In the genomic region with DNA sequence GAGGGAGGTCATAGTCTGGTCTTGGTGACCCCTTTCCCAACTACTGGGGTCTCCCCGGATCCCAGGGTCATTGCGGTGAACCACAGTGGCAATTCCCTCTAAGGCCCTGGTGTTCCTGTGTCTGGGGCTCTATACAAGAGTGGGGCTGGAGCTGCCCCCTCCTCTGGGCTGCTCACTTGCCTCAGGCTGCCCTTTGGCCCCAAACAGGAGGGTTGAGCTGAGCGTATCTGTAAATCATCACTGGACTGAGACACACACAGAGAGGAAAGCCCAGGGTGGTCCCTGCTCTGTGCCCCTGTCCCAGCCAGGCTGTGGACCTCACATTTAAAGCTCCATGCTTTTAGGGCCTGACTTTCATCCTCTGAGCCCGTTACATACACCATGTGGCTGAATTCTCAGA, we compare ENCODE assay signal across 36 mouse cellular contexts. TPM values are rescaled to one million over a fixed set of nuclear protein-coding genes. Genes with fewer than 3 reads are reported as not detected.
DNase-seq lines count a peak whose midpoint lies in the region; ATAC-seq lines count a peak whose summit lies in the region.
"Had no signal": no experiment of that assay in that cellular context is flagged by ENCODE, and none has a peak within 500 bp of the region (broad histone marks: within the 10 kb centered on the region; RNA-seq: fewer than 3 reads in every experiment).

No protein-coding gene starts in this region.

- no peak overlapping the region for H3K4me2 ChIP-seq in liver, embryonic 12.5 days
- H3K4me2 ChIP-seq: forebrain, embryonic 13.5 days; hindbrain, embryonic 14.5 days; limb, embryonic 12.5 days; midbrain, embryonic 15.5 days; neural tube, embryonic 15.5 days; stomach, embryonic 15.5 days had no signal

- peak; percentile 70 for DNase-seq in heart, adult 11 months
- no peak for DNase-seq in heart, postnatal 36 days
- DNase-seq in kidney, postnatal 14 days: peak; percentile 29
- DNase-seq in yolk sac, embryonic 10.5 days (ENCODE audit: low spot score): peak; percentile 76
- no peak for DNase-seq in urinary bladder, adult 2 months (ENCODE audit: low spot score)
- DNase-seq in layer of hippocampus, adult 9-10 months (ENCODE audit: low spot score): no peak
- no peak for DNase-seq in heart, postnatal 4 days
- DNase-seq: adrenal gland, adult 8-10 months; cerebellum, adult 2 months; cerebellum, postnatal 14 days; gastrocnemius, postnatal 14 days; right cerebral cortex, postnatal 25 days; thymus, postnatal 14 days had no signal

- peaks cover 12% of the 10 kb centered on the region for H3K27me3 ChIP-seq in liver, embryonic 12.5 days (replicated peaks)
- H3K27me3 ChIP-seq: midbrain, embryonic 15.5 days had no signal

- no peak overlapping the region for H3K9ac ChIP-seq in liver, embryonic 12.5 days
- H3K9ac ChIP-seq: forebrain, embryonic 13.5 days; hindbrain, embryonic 14.5 days; limb, embryonic 12.5 days; liver, embryonic 14.5 days; midbrain, embryonic 15.5 days; neural tube, embryonic 15.5 days; stomach, embryonic 15.5 days had no signal

- intact Hi-C loops in heart, postnatal 36 days (cut with DNase I): loop anchor here (10.0 kb wide), 1 partner anchor 357 kb away; no protein-coding TSS in a partner anchor

- no peaks in the 10 kb centered on the region for H3K9me3 ChIP-seq in liver, embryonic 12.5 days (replicated peaks)
- H3K9me3 ChIP-seq: forebrain, embryonic 13.5 days; heart, embryonic 10.5 days; limb, embryonic 12.5 days; midbrain, embryonic 15.5 days; neural tube, embryonic 15.5 days; stomach, embryonic 15.5 days had no signal

- H3K4me3 ChIP-seq in liver, embryonic 12.5 days: no peak overlapping the region
- H3K4me3 ChIP-seq: forebrain, embryonic 13.5 days; heart, embryonic 10.5 days; limb, embryonic 12.5 days; midbrain, embryonic 15.5 days; neural tube, embryonic 15.5 days; stomach, embryonic 15.5 days had no signal

- H3K36me3 ChIP-seq in liver, embryonic 12.5 days: no peaks in the 10 kb centered on the region
- H3K36me3 ChIP-seq: heart, embryonic 10.5 days; limb, embryonic 12.5 days; midbrain, embryonic 15.5 days; neural tube, embryonic 15.5 days; stomach, embryonic 15.5 days had no signal

- peak; percentile 33; the same call in 1 of the 2 replicates for ATAC-seq in liver, embryonic 12.5 days
- ATAC-seq: activated CD4-positive, CD25-positive, alpha-beta regulatory T cell, adult 4 months; forebrain, embryonic 13.5 days; intestine, postnatal 0 days; midbrain, embryonic 15.5 days had no signal

- H3K27ac ChIP-seq in liver, embryonic 12.5 days: peak overlapping the region; percentile 62
- H3K27ac ChIP-seq: forebrain, embryonic 13.5 days; heart, embryonic 10.5 days; hindbrain, embryonic 14.5 days; limb, embryonic 12.5 days; liver, embryonic 14.5 days; midbrain, embryonic 15.5 days; neural tube, embryonic 15.5 days; stomach, embryonic 15.5 days had no signal

- 0 out of 2 replicates have a peak, but pooled peaks cover 4% of the 10 kb centered on the region for H3K4me1 ChIP-seq in liver, embryonic 12.5 days
- H3K4me1 ChIP-seq: forebrain, embryonic 13.5 days; limb, embryonic 12.5 days; midbrain, embryonic 15.5 days; neural tube, embryonic 15.5 days; stomach, embryonic 15.5 days had no signal

- WGBS in liver, embryonic 12.5 days (ENCODE audit: insufficient replicate concordance): 53% methylated on average over 4 of the region's 4 CpGs

RNA-seq across cellular contexts. Expression of a gene that starts 7.1 kb away (rescaled TPM):
- under 1 TPM; 0.70 to 0.86 TPM for total RNA-seq in heart, postnatal 36 days (2021)
- polyA plus RNA-seq in liver, embryonic 12.5 days (2016; fragmentation: Nextera tagmentation; extraction: Ambion mirVana): not detected in 2 replicates
- polyA plus RNA-seq in urinary bladder, adult 2 months (2012; rRNA removed): 0.28 and 0.37 TPM in 2 replicates
- 1 to 10 TPM; 3.9 to 6.7 TPM for total RNA-seq in heart, postnatal 4 days (2021)
- total RNA-seq: CH12.LX; ES-E14; granulocyte monocyte progenitor cell, adult 5-6 weeks; hematopoietic stem cell, adult 5-6 weeks; layer of hippocampus, postnatal 10 days; left cerebral cortex, adult 18-20 months; left cerebral cortex, postnatal 25 days had no signal
- polyA plus RNA-seq: activated CD4-positive, CD25-positive, alpha-beta regulatory T cell, adult 4 months; cerebellum, adult 2 months; embryonic facial prominence, embryonic 11.5 days; forebrain, embryonic 13.5 days; heart, embryonic 10.5 days; hindbrain, embryonic 14.5 days; limb, embryonic 12.5 days; liver, embryonic 14.5 days; midbrain, embryonic 15.5 days had no signal

RNA-seq across cellular contexts. Expression of a gene that starts 19.8 kb away (rescaled TPM):
- total RNA-seq in heart, postnatal 36 days (2021): not detected
- not detected in 2 replicates for polyA plus RNA-seq in liver, embryonic 12.5 days (2016; fragmentation: Nextera tagmentation; extraction: Ambion mirVana)
- polyA plus RNA-seq in urinary bladder, adult 2 months (2012; rRNA removed): not detected in 2 replicates
- not detected for total RNA-seq in heart, postnatal 4 days (2021)
- total RNA-seq: adrenal gland, adult 8-10 months; adrenal gland, postnatal 4 days; CH12.LX; ES-E14; gastrocnemius, postnatal 14 days; granulocyte monocyte progenitor cell, adult 5-6 weeks; hematopoietic stem cell, adult 5-6 weeks; layer of hippocampus, postnatal 10 days; left cerebral cortex, adult 18-20 months; left cerebral cortex, postnatal 25 days had no signal
- polyA plus RNA-seq: activated CD4-positive, CD25-positive, alpha-beta regulatory T cell, adult 4 months; C2C12; cerebellum, adult 2 months; embryonic facial prominence, embryonic 11.5 days; forebrain, embryonic 13.5 days; heart, embryonic 10.5 days; heart, embryonic 16.5 days; hindbrain, embryonic 14.5 days; intestine, postnatal 0 days; limb, embryonic 12.5 days; liver, embryonic 14.5 days; lung, embryonic 16.5 days; midbrain, embryonic 15.5 days; neural tube, embryonic 15.5 days; stomach, embryonic 15.5 days had no signal

RNA-seq across cellular contexts. Expression of a gene that starts 27.9 kb away (rescaled TPM):
- total RNA-seq in heart, postnatal 36 days (2021): 1 to 10 TPM; 1.8 to 2.2 TPM
- 0.29 TPM in 1 of 2 replicates, not detected in the other for polyA plus RNA-seq in liver, embryonic 12.5 days (2016; fragmentation: Nextera tagmentation; extraction: Ambion mirVana)
- 7.2 and 9.2 TPM in 2 replicates for polyA plus RNA-seq in urinary bladder, adult 2 months (2012; rRNA removed)
- 10 to 100 TPM; 11.1 to 15.7 TPM for total RNA-seq in heart, postnatal 4 days (2021)
- total RNA-seq: CH12.LX; ES-E14; granulocyte monocyte progenitor cell, adult 5-6 weeks; hematopoietic stem cell, adult 5-6 weeks; left cerebral cortex, adult 18-20 months; left cerebral cortex, postnatal 25 days had no signal
- polyA plus RNA-seq: activated CD4-positive, CD25-positive, alpha-beta regulatory T cell, adult 4 months; C2C12; cerebellum, adult 2 months; embryonic facial prominence, embryonic 11.5 days; forebrain, embryonic 13.5 days; heart, embryonic 10.5 days; limb, embryonic 12.5 days had no signal

RNA-seq across cellular contexts. Expression of a gene that starts 29.8 kb away (rescaled TPM):
- not detected for total RNA-seq in heart, postnatal 36 days (2021)
- not detected in 2 replicates for polyA plus RNA-seq in liver, embryonic 12.5 days (2016; fragmentation: Nextera tagmentation; extraction: Ambion mirVana)
- polyA plus RNA-seq in urinary bladder, adult 2 months (2012; rRNA removed): not detected in 2 replicates
- total RNA-seq in heart, postnatal 4 days (2021): not detected
- total RNA-seq: adrenal gland, adult 8-10 months; adrenal gland, postnatal 4 days; CH12.LX; ES-E14; gastrocnemius, postnatal 14 days; granulocyte monocyte progenitor cell, adult 5-6 weeks; hematopoietic stem cell, adult 5-6 weeks; layer of hippocampus, postnatal 10 days; left cerebral cortex, adult 18-20 months; left cerebral cortex, postnatal 25 days had no signal
- polyA plus RNA-seq: activated CD4-positive, CD25-positive, alpha-beta regulatory T cell, adult 4 months; C2C12; cerebellum, adult 2 months; embryonic facial prominence, embryonic 11.5 days; forebrain, embryonic 13.5 days; heart, embryonic 10.5 days; heart, embryonic 16.5 days; hindbrain, embryonic 14.5 days; intestine, postnatal 0 days; limb, embryonic 12.5 days; liver, embryonic 14.5 days; lung, embryonic 16.5 days; midbrain, embryonic 15.5 days; neural tube, embryonic 15.5 days; stomach, embryonic 15.5 days had no signal

RNA-seq across cellular contexts. Expression of a gene that starts 30.9 kb away (rescaled TPM):
- under 1 TPM in 1 of 2 experiments, not detected in 1; 0.30 TPM for total RNA-seq in heart, postnatal 36 days (2021)
- 0.42 and 0.69 TPM in 2 replicates for polyA plus RNA-seq in liver, embryonic 12.5 days (2016; fragmentation: Nextera tagmentation; extraction: Ambion mirVana)
- 0.22 and 0.40 TPM in 2 replicates for polyA plus RNA-seq in urinary bladder, adult 2 months (2012; rRNA removed)
- under 1 TPM in 1 of 2 experiments, not detected in 1; 0.24 TPM for total RNA-seq in heart, postnatal 4 days (2021)
- total RNA-seq: adrenal gland, adult 8-10 months; CH12.LX; ES-E14; gastrocnemius, postnatal 14 days; granulocyte monocyte progenitor cell, adult 5-6 weeks; hematopoietic stem cell, adult 5-6 weeks; layer of hippocampus, postnatal 10 days; left cerebral cortex, adult 18-20 months; left cerebral cortex, postnatal 25 days had no signal
- polyA plus RNA-seq: activated CD4-positive, CD25-positive, alpha-beta regulatory T cell, adult 4 months; C2C12; cerebellum, adult 2 months; limb, embryonic 12.5 days had no signal

Comparison
In these comparisons a context has a peak if more than half of its experiments do, and no peak if none do; other contexts are left out.
1. DNase-seq: peak in heart, adult 11 months (single experiment), kidney, postnatal 14 days (single experiment) and yolk sac, embryonic 10.5 days (single experiment); none in heart, postnatal 36 days (0 of 2), urinary bladder, adult 2 months (single experiment), layer of hippocampus, adult 9-10 months (single experiment) and heart, postnatal 4 days (single experiment).